Mouse (Mus musculus) heart, embryonic 12.5 days (tissue): ENCODE data around the gene Slc24a2. TPM values are rescaled to one million over a fixed set of nuclear protein-coding genes. Genes with fewer than 3 reads are reported as not detected.

Experiments
- ATAC-seq: fragments of 200-750 bp; cut with Nextera tagmentation; 2 replicates; pipeline ENCODE4 v1.8.0; 2017; ENCODE audit warnings: moderate TSS enrichment, moderate library complexity; ENCODE audit not compliant: insufficient number of reproducible peaks, low FRiP score
- H3K27ac ChIP-seq: fragments of 300-500 bp; sonication (generic); 2 replicates; pipeline ENCODE4 v1.5.1; 2016; ENCODE audit warnings: mild to moderate bottlenecking, moderate library complexity; ENCODE audit not compliant: poor library complexity, severe bottlenecking
- H3K27me3 ChIP-seq: fragments of 300-500 bp; sonication (generic); replicated peaks from 2 replicates; pipeline ENCODE4 v1.6.1; 2016; ENCODE audit warnings: mild to moderate bottlenecking, moderate library complexity
- H3K36me3 ChIP-seq: fragments of 300-500 bp; sonication (generic); 2 replicates; pipeline ENCODE4 v1.6.1; 2016; ENCODE audit warnings: mild to moderate bottlenecking, moderate library complexity
- H3K4me1 ChIP-seq: fragments of 300-500 bp; sonication (generic); replicated peaks from 2 replicates; pipeline ENCODE4 v1.6.1; 2016; ENCODE audit warnings: mild to moderate bottlenecking
- H3K4me2 ChIP-seq: fragments of 300-500 bp; sonication (generic); 2 replicates; pipeline ENCODE4 v1.6.1; 2016; ENCODE audit warnings: mild to moderate bottlenecking, moderate library complexity
- H3K4me3 ChIP-seq: fragments of 300-500 bp; sonication (generic); 2 replicates; pipeline ENCODE4 v1.5.1; 2016; ENCODE audit warnings: mild to moderate bottlenecking
- H3K9ac ChIP-seq: fragments of 300-500 bp; sonication (generic); 2 replicates; pipeline ENCODE4 v1.6.1; 2016; ENCODE audit warnings: mild to moderate bottlenecking, moderate library complexity
- H3K9me3 ChIP-seq: fragments of 300-500 bp; sonication (generic); replicated peaks from 2 replicates; pipeline ENCODE4 v1.6.1; 2016; ENCODE audit warnings: mild to moderate bottlenecking, moderate library complexity
- WGBS: fragments of 180-500 bp; shearing (Covaris S2); methylation state at CpG from one replicate; pipeline ENCODE4 v1.1.7; 2016; 5-methylcytosine and 5-hydroxymethylcytosine counted together
- polyA plus RNA-seq: library from polyadenylated mRNA; unstranded; fragments of >200 nt; fragmentation: Nextera tagmentation; extraction: Ambion mirVana; gene quantifications from 2 replicates; pipeline ENCODE4 v1.2.1, GENCODE M21; 2016

Gene Slc24a2
- polyA plus RNA-seq, 1 experiment from 2014 or later = 7.1 TPM

- Histone ChIP-seq H3K9ac (no peak overlapping the region), H3K36me3 (no peaks in the 10 kb centered on the region), H3K4me2 (no peak overlapping the region), H3K27me3 (no peaks in the 10 kb centered on the region), H3K4me3 (no peak overlapping the region), H3K9me3 (no peaks in the 10 kb centered on the region), H3K27ac (0 out of 2 replicates have a peak overlapping the region, but pooled peaks have one; percentile 3), H3K4me1 (0 out of 2 replicates have a peak, but pooled peaks cover 5% of the 10 kb centered on the region)
- 40% methylated on average over 4 of the region's 4 CpGs for WGBS
- no peak for ATAC-seq
These were observed 114.6 kb downstream of the Slc24a2 start for GRCm38 (mm10) chr4:87115726-87116125.

- no peak overlapping the region for H3K9ac ChIP-seq
- no peaks in the 10 kb centered on the region for H3K36me3 ChIP-seq
- no peaks in the 10 kb centered on the region for H3K9me3 ChIP-seq
- H3K4me1 ChIP-seq = no peaks in the 10 kb centered on the region
- 81% methylated on average over 8 of the region's 8 CpGs for WGBS
- no peak for ATAC-seq
- H3K27ac ChIP-seq = no peak overlapping the region
- no peak overlapping the region for H3K4me2 ChIP-seq
- H3K27me3 ChIP-seq = no peaks in the 10 kb centered on the region
- no peak overlapping the region for H3K4me3 ChIP-seq
These were observed 120.8 kb downstream of the Slc24a2 start for GRCm38 (mm10) chr4:87109331-87110059.

- Histone ChIP-seq H3K36me3 (no peaks in the 10 kb centered on the region), H3K27ac (no peak overlapping the region), H3K9me3 (no peaks in the 10 kb centered on the region), H3K9ac (no peak overlapping the region), H3K27me3 (no peaks in the 10 kb centered on the region), H3K4me3 (no peak overlapping the region), H3K4me2 (no peak overlapping the region), H3K4me1 (no peaks in the 10 kb centered on the region)
- ATAC-seq = no peak; the same call in 1 of the 2 replicates
- 73% methylated on average over 5 of the region's 5 CpGs for WGBS
These were observed 129.3 kb downstream of the Slc24a2 start for GRCm38 (mm10) chr4:87100936-87101335.

GRCm38 (mm10) chr4:87096186-87096585 is 134.1 kb downstream of the Slc24a2 start:
- Histone ChIP-seq H3K27ac (no peak overlapping the region), H3K9me3 (no peaks in the 10 kb centered on the region), H3K4me2 (no peak overlapping the region), H3K36me3 (no peaks in the 10 kb centered on the region), H3K27me3 (no peaks in the 10 kb centered on the region), H3K9ac (no peak overlapping the region), H3K4me1 (no peaks in the 10 kb centered on the region), H3K4me3 (no peak overlapping the region)
- no peak for ATAC-seq
- WGBS = 80% methylated on average over 5 of the region's 5 CpGs

GRCm38 (mm10) chr4:87093612-87094011 is 136.7 kb downstream of the Slc24a2 start:
- WGBS = 72% methylated on average over 3 of the region's 3 CpGs
- ATAC-seq = no peak
- Histone ChIP-seq H3K4me2 (no peak overlapping the region), H3K4me3 (no peak overlapping the region), H3K27me3 (no peaks in the 10 kb centered on the region), H3K27ac (no peak overlapping the region), H3K36me3 (no peaks in the 10 kb centered on the region), H3K9me3 (no peaks in the 10 kb centered on the region), H3K4me1 (peaks cover 2% of the 10 kb centered on the region), H3K9ac (no peak overlapping the region)

- no peaks in the 10 kb centered on the region for H3K36me3 ChIP-seq
- no peaks in the 10 kb centered on the region for H3K9me3 ChIP-seq
- no peak overlapping the region for H3K9ac ChIP-seq
- H3K4me2 ChIP-seq = no peak overlapping the region
- no peak overlapping the region for H3K4me3 ChIP-seq
- peaks cover 10% of the 10 kb centered on the region for H3K4me1 ChIP-seq
- H3K27ac ChIP-seq = no peak overlapping the region
- H3K27me3 ChIP-seq = no peaks in the 10 kb centered on the region
- no peak for ATAC-seq
These were observed 139.4 kb downstream of the Slc24a2 start for GRCm38 (mm10) chr4:87090841-87091240.

DNA sequence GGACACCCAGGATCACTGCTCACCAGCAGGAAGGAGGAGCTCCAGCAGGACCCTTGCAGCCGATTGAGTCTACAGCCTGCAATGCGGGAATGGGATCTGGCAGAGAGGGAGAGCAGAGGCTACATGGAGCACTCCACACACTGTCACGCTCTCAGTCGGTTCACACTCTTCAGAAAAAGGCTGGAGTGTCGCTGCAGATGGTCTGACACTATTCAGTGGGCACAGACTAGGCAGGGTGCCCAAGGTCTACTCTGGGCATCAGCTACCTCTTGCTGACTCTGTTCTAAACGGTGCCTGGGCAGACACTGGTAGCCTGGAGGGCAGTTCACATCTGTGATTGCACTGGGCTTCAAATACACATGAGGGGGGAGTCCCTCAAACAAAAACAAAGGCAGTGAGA is 141.6 kb downstream of the Slc24a2 start:
- H3K4me1 ChIP-seq = peaks cover 10% of the 10 kb centered on the region
- ATAC-seq = no peak
- WGBS = 69% methylated on average over 6 of the region's 6 CpGs

DNA sequence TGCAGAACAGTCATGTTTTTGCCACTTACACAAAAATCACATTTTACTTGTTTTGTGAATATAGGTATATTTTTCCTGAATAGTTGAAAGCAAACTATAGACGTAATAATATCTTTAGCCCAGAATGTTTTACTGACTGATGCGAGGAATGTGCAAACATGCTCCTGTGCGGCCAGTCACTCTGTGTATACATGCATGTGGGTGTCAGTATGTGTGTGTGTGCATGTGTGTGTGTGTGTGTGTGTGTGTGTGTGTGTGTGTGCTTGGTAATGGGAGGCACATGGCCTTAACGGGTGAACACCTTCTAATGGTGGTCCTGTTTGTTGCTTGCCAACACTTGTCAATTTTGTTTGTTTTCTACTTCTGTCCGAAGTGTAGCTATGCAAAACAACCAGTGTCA is 142.7 kb downstream of the Slc24a2 start:
- WGBS = 82% methylated on average over 5 of the region's 5 CpGs
- ATAC-seq = no peak

More for the DNA sequence above, 141.6 kb downstream of the Slc24a2 start:
- no peak overlapping the region for H3K4me2 ChIP-seq
- no peaks in the 10 kb centered on the region for H3K9me3 ChIP-seq
- H3K9ac ChIP-seq = no peak overlapping the region
- H3K27me3 ChIP-seq = no peaks in the 10 kb centered on the region
- no peak overlapping the region for H3K4me3 ChIP-seq
- no peak overlapping the region for H3K27ac ChIP-seq
- H3K36me3 ChIP-seq = no peaks in the 10 kb centered on the region

GRCm38 (mm10) chr4:87086933-87087577 is 143.2 kb downstream of the Slc24a2 start:
- no peak overlapping the region for H3K4me3 ChIP-seq
- H3K27me3 ChIP-seq = no peaks in the 10 kb centered on the region
- no peak overlapping the region for H3K9ac ChIP-seq
- H3K36me3 ChIP-seq = no peaks in the 10 kb centered on the region
- no peaks in the 10 kb centered on the region for H3K9me3 ChIP-seq
- WGBS = 47% methylated on average over 11 of the region's 11 CpGs
- H3K4me1 ChIP-seq = peaks cover 10% of the 10 kb centered on the region
- ATAC-seq = no peak
- H3K27ac ChIP-seq = no peak overlapping the region
- H3K4me2 ChIP-seq = no peak overlapping the region

More for the DNA sequence above, 142.7 kb downstream of the Slc24a2 start:
- H3K36me3 ChIP-seq = no peaks in the 10 kb centered on the region
- H3K4me2 ChIP-seq = no peak overlapping the region
- H3K4me3 ChIP-seq = no peak overlapping the region
- H3K27ac ChIP-seq = no peak overlapping the region
- no peak overlapping the region for H3K9ac ChIP-seq
- H3K4me1 ChIP-seq = peaks cover 10% of the 10 kb centered on the region
- no peaks in the 10 kb centered on the region for H3K27me3 ChIP-seq
- H3K9me3 ChIP-seq = no peaks in the 10 kb centered on the region

DNA sequence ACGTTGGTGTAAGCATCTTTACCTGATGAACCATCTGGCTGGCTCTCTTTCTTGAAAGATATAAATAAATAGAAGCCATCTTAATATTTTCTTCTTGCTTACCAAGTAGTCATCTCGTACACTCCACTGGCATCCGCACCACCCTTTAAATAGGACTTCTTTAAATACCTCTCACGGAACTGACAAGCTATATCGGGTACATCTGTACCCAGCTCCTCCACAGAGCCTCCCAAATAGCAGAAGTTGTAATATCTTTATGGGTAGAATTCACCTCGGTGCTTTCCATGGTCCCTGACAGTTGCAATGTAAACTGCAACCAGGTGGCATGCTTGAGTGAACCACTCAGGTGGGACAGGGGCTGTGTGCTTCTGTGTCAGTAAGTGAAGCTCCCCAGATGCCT is 149.0 kb downstream of the Slc24a2 start:
- Histone ChIP-seq H3K36me3 (no peaks in the 10 kb centered on the region), H3K4me2 (no peak overlapping the region), H3K4me3 (no peak overlapping the region), H3K27ac (no peak overlapping the region), H3K27me3 (no peaks in the 10 kb centered on the region), H3K4me1 (peaks cover 4% of the 10 kb centered on the region; the same call in 1 of the 2 replicates), H3K9ac (no peak overlapping the region), H3K9me3 (no peaks in the 10 kb centered on the region)
- WGBS = 66% methylated on average over 6 of the region's 6 CpGs
- ATAC-seq = no peak

- no peak for ATAC-seq
- H3K27me3 ChIP-seq = no peaks in the 10 kb centered on the region
- H3K36me3 ChIP-seq = no peaks in the 10 kb centered on the region
- H3K4me1 ChIP-seq = peaks cover 4% of the 10 kb centered on the region; the same call in 1 of the 2 replicates
- H3K4me2 ChIP-seq = no peak overlapping the region
- H3K9ac ChIP-seq = no peak overlapping the region
- H3K4me3 ChIP-seq = no peak overlapping the region
- H3K27ac ChIP-seq = no peak overlapping the region
- WGBS = 81% methylated on average over 4 of the region's 4 CpGs
- no peaks in the 10 kb centered on the region for H3K9me3 ChIP-seq
These were observed 151.0 kb downstream of the Slc24a2 start for GRCm38 (mm10) chr4:87079305-87079704.
